Mouse (Mus musculus): ENCODE measurements around the gene Lgmn.

GRCm38 (mm10) chr12:102370931-102371500 is 68.6 kb downstream of the Lgmn start:
- TF ChIP-seq CTCF (IDR thresholded peaks at IDR 0.05; ENCODE audit: borderline replicate concordance, insufficient read depth, low read length) = no peak
- TF ChIP-seq POLR2A (IDR thresholded peaks at IDR 0.05; ENCODE audit: low read depth, low read length) = no peak
